Mouse (Mus musculus): ENCODE measurements around the gene Cpt1c. TPM values are rescaled to one million over a fixed set of nuclear protein-coding genes. Genes with fewer than 3 reads are reported as not detected.
"Not testable (repeated sequence)": the region's sequence is repeated elsewhere in the genome, so short reads cannot be mapped to it uniquely, and the experiment has no call there.

The Cpt1c gene
- polyA plus RNA-seq (2015; fragmentation: Nextera tagmentation; extraction: Ambion mirVana), result 9.0 and 12.2 TPM in 2 replicates

DNA sequence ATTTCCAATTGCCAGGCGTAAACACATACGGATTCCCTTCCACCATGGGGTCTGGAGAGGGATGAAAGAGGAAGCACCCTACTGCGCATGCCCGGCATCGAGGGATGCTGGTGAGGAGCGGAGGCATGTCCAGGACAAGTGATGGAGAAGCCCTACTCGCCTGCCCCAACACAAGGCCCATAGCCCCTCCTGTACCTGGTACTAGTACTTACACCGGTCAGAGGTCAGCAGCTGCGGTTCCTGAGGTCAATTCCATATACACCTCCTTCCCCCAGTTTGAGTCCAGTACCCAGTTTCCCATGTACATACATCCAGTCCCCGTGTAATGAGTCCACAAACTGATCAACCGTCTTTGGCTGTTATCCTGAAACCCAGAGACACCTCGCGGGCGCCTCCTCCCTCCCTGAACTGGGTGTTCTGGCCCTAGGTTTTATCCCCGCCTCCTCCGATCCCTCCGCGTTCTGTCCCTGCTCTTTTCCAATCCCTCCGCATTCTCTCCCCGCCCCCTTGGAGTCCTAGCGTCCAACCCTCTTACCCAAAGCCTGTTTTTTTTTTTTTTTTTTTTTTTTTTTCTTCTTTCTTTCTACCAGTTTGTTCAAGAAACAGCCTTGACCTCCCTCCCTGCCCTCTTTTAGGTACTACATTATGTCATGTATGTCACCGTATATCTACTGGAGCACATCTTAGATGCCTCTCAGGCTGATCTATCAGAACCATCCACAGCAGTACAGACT, at the start of gene Cpt1c:
Cpt1c (minus strand) TSS at position 469 of the 734 bp plus-strand sequence.
- WGBS, result 3% methylated on average over 22 of the region's 22 CpGs
- Histone ChIP-seq H3K36me3 (peaks cover 36% of the 10 kb centered on the region), H3K4me1 (replicated peaks) (peaks cover 20% of the 10 kb centered on the region), H3K9me3 (replicated peaks) (no peaks in the 10 kb centered on the region), H3K27ac (peak within 1 kb of the TSS; percentile 57), H3K4me2 (peak within 1 kb of the TSS; percentile 71), H3K9ac (peak within 1 kb of the TSS; percentile 43), H3K4me3 (peak within 1 kb of the TSS; percentile 54), H3K27me3 (no peaks in the 10 kb centered on the region)
- 0 out of 2 replicates have a peak, but pooled peaks have one; percentile 10 for ATAC-seq (replicated peaks; ENCODE audit: insufficient number of reproducible peaks, insufficient read depth, low FRiP score, low read depth)

DNA sequence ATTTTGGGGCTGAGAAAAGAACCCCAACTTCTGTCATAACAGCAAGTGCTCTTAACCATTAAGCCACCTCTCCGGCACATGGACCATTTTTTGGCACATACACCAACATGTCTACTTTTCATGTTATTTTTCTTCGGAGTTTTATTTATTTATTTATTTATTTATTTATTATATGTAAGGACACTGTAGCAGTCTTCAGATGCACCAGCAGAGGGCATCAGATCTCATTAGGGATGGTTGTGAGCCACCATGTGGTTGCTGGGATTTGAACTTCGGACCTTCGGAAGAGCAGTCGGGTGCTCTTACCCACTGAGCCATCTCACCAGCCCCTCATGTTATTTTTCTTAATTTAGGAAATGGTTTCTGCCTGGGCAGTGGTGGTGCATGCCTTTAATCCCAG, 49.1 kb upstream of the Cpt1c start:
- H3K4me1 ChIP-seq (replicated peaks), result peaks cover 14% of the 10 kb centered on the region
- not testable (repeated sequence) for ATAC-seq (replicated peaks; ENCODE audit: insufficient number of reproducible peaks, insufficient read depth, low FRiP score, low read depth); H3K4me3 ChIP-seq; H3K9ac ChIP-seq; H3K9me3 ChIP-seq (replicated peaks); H3K27ac ChIP-seq; H3K4me2 ChIP-seq; H3K27me3 ChIP-seq
- WGBS, result 75% methylated on average over 5 of the region's 5 CpGs
- H3K36me3 ChIP-seq, result peaks cover 29% of the 10 kb centered on the region

DNA sequence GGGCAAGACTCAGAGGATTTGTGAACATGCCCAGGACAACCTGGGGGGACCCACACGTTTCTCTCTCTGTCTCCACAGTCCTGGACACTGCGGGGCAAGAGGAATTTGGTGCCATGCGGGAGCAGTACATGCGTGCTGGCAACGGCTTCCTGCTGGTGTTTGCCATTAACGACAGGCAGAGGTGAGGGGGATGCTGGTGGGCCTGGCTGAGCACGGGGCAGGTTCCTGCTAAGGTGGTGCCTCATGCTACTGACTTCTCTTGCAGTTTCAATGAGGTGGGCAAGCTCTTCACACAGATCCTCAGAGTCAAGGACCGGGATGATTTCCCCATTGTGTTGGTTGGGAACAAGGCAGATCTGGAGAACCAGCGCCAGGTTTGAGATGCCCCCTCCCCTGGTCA, 45.6 kb upstream of the Cpt1c start:
- H3K9ac ChIP-seq, result no peak overlapping the region
- no peaks in the 10 kb centered on the region for H3K27me3 ChIP-seq
- 0 out of 2 replicates have a peak, but pooled peaks cover 9% of the 10 kb centered on the region for H3K36me3 ChIP-seq
- WGBS, result 77% methylated on average over 9 of the region's 9 CpGs
- no peak overlapping the region for H3K27ac ChIP-seq
- H3K4me3 ChIP-seq, result no peak overlapping the region
- H3K9me3 ChIP-seq (replicated peaks), result no peaks in the 10 kb centered on the region
- H3K4me2 ChIP-seq, result no peak overlapping the region; the same call in 1 of the 2 replicates
- no peak for ATAC-seq (replicated peaks; ENCODE audit: insufficient number of reproducible peaks, insufficient read depth, low FRiP score, low read depth)
- peaks cover 20% of the 10 kb centered on the region for H3K4me1 ChIP-seq (replicated peaks)

DNA sequence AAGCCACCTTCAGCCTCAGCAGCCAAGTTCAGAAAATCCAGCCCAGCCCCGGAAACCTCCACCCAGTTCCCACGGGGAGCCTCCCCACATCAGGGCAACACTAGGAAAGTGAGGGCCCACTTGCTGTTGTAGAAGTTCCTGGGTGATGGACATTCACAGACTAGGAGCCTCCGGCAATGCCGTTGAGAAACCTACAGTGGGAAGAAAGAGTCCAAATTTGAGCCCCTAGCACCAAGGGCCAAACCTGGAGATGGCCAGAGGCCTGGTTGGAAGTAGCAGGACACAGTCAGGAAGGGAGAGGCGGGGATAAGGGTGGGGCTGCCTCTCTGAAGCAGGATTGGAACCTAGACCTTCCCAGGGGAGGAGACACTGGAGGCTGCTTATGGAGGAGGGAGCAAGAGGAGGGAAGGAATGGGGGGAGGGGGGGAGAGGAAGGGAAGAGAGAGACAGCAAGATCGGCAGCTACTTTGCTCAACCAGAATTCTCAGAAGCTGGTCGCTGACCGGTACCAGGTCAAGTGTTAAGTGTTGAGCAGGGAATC, 44.5 kb upstream of the Cpt1c start:
- Histone ChIP-seq H3K4me2 (peak overlapping the region; percentile 69), H3K4me1 (replicated peaks) (peaks cover 30% of the 10 kb centered on the region), H3K9ac (peak overlapping the region; percentile 76; the same call in 1 of the 2 replicates), H3K27me3 (no peaks in the 10 kb centered on the region), H3K9me3 (replicated peaks) (no peaks in the 10 kb centered on the region), H3K4me3 (peak overlapping the region; percentile 94), H3K27ac (peak overlapping the region; percentile 100), H3K36me3 (0 out of 2 replicates have a peak, but pooled peaks cover 9% of the 10 kb centered on the region)
- WGBS, result 23% methylated on average over 8 of the region's 8 CpGs
- no peak for ATAC-seq (replicated peaks; ENCODE audit: insufficient number of reproducible peaks, insufficient read depth, low FRiP score, low read depth)

DNA sequence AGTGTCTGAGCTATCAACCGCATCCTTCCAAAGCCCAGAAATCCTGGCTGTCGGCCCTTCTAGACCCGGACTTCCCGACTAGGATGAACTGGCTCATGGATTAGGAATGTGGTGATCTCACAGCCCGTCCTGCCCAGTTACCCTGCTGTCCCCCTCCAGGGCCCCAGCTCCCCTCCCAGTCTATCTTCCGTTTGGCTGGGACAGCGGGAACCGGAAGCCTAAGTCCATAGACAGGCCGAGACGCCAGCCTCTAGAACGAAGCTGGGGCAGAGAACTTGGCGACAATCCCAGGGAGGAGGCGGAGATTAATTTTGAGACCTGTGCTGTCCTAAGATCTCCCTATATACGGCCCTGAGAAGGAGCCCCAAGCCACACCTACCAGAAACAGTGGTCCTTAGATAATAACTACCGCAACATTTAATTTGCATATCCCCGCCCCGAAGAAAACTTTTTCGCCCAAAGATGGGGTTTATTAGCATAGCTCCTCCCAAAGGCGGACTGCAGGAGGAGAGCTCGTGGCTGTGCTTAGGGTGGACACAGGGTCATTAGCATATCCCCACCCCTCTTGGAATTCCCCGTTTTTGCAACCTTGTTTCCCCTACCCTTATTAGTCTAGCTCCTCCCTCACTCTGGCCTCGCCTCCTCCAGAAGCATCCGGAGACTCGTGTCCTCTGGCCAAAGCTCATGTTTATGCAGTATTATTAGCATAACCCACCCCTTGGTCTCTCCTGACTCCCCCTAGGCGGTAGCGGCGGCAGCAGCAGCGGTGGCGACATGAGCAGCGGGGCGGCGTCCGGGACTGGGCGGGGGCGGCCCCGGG, 42.8 kb upstream of the Cpt1c start, which contains the start of gene Rras:
Rras (plus strand) TSS at position 720 of the 820 bp plus-strand sequence.
- Histone ChIP-seq H3K9ac (peak within 1 kb of the TSS; percentile 76), H3K27ac (peak within 1 kb of the TSS; percentile 100), H3K4me1 (replicated peaks) (peaks cover 33% of the 10 kb centered on the region), H3K27me3 (no peaks in the 10 kb centered on the region), H3K36me3 (peaks cover 15% of the 10 kb centered on the region), H3K4me2 (peak within 1 kb of the TSS; percentile 80), H3K4me3 (peak within 1 kb of the TSS; percentile 94), H3K9me3 (replicated peaks) (no peaks in the 10 kb centered on the region)
- peak; percentile 89 for ATAC-seq (replicated peaks; ENCODE audit: insufficient number of reproducible peaks, insufficient read depth, low FRiP score, low read depth)
- under 1% methylated on average over 36 of the region's 36 CpGs for WGBS

DNA sequence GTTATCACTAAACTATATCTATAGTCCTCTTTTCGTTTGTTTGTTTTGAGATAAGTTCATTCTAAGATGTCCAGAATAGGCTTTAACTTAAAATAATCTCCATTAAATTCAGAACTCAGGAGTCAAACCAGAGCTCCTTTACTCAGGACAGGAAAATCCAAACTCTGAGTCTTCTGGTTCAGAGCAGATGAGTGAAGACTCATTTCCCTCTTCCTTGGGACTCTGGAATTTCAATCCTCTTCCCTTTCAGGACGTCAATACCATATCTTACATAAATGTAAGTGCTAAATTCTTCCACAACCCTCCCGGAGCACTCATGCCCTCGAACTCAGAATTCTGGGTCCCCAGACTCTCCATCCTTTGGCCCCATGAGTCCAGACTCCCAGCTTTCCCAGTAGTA, 42.1 kb upstream of the Cpt1c start:
- H3K9ac ChIP-seq, result peak overlapping the region; percentile 65
- H3K36me3 ChIP-seq, result peaks cover 22% of the 10 kb centered on the region
- WGBS, result 1% methylated on average over 4 of the region's 4 CpGs
- H3K4me1 ChIP-seq (replicated peaks), result peaks cover 33% of the 10 kb centered on the region
- peak overlapping the region; percentile 94 for H3K4me3 ChIP-seq
- H3K27me3 ChIP-seq, result no peaks in the 10 kb centered on the region
- no peaks in the 10 kb centered on the region for H3K9me3 ChIP-seq (replicated peaks)
- ATAC-seq (replicated peaks; ENCODE audit: insufficient number of reproducible peaks, insufficient read depth, low FRiP score, low read depth), result no peak
- peak overlapping the region; percentile 100 for H3K27ac ChIP-seq
- peak overlapping the region; percentile 80 for H3K4me2 ChIP-seq

DNA sequence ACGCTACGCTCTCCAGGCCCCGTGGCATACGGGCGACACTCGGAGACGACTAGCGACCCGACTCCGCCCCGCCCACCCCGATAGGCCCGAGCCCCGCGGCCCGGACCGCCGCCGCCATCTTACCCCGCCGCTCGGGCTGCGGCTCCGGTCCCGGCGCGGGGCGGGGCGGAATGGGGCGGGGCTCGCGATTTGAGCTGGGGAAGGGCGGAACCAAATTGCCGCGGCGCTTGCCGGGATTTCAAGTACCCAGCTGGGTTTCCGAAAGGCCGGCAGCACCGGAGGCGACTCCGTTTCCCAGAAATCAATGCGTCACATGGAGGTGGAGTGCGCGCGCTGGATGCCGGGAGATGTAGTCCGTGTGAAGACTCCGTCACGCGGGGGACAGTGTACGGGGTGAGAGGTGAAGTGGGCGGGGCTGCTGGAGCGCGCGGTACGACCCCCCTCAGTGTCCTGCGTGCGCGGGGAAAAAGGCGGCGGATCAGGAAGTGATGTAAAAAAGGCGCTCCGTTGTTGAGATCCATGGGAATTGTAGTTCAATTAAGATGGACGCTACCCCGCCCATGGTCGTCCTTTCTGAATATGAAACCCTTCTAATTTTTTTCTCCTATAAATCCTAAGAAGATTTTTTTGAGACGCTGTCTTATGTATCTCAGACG, 41.4 kb upstream of the Cpt1c start, which contains the start of gene Scaf1:
Scaf1 (minus strand) TSS at position 407 of the 656 bp plus-strand sequence.
- under 1% methylated on average over 69 of the region's 69 CpGs for WGBS
- Histone ChIP-seq H3K36me3 (peaks cover 25% of the 10 kb centered on the region), H3K27me3 (no peaks in the 10 kb centered on the region), H3K4me1 (replicated peaks) (peaks cover 33% of the 10 kb centered on the region), H3K4me3 (peak within 1 kb of the TSS; percentile 94), H3K27ac (peak within 1 kb of the TSS; percentile 100), H3K9ac (peak within 1 kb of the TSS; percentile 98), H3K9me3 (replicated peaks) (no peaks in the 10 kb centered on the region), H3K4me2 (peak within 1 kb of the TSS; percentile 80)
- ATAC-seq (replicated peaks; ENCODE audit: insufficient number of reproducible peaks, insufficient read depth, low FRiP score, low read depth), result peak; percentile 84

DNA sequence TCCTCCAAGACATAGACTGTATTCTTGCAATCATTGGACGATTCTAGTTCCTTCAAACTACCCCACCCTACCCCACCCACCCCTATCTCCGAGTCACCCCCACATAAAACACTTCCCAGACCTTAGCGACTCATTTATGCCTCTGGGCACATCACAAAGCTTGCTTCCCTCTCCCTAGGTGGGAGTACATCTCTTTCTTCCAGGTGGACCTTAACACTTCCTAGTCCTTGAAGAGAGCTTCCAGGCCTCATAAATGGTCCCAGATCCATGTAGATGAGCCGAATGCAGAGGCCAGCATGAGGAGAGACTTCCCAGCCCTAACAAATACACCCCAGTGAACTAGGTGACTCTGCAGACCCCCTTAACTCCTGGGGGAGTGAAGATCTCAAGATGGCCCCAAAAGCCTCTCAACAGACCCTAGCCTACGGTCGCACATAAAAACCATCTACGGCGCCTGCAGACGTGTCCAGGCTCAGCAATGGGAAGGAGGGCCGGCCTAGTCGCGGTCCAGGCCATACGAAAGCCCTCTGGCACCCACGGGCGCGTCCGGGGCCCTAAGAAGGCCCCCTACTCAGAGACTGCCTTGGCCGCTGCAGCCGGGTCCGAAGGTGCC, 40.8 kb upstream of the Cpt1c start:
- no peak for ATAC-seq (replicated peaks; ENCODE audit: insufficient number of reproducible peaks, insufficient read depth, low FRiP score, low read depth)
- no peaks in the 10 kb centered on the region for H3K27me3 ChIP-seq
- peak overlapping the region; percentile 94 for H3K4me3 ChIP-seq
- peak overlapping the region; percentile 98 for H3K9ac ChIP-seq
- peaks cover 33% of the 10 kb centered on the region for H3K4me1 ChIP-seq (replicated peaks)
- H3K9me3 ChIP-seq (replicated peaks), result no peaks in the 10 kb centered on the region
- H3K36me3 ChIP-seq, result peaks cover 23% of the 10 kb centered on the region
- whole genome bisulfite sequencing, result under 1% methylated on average over 20 of the region's 20 CpGs
- peak overlapping the region; percentile 80 for H3K4me2 ChIP-seq
- H3K27ac ChIP-seq, result peak overlapping the region; percentile 100

DNA sequence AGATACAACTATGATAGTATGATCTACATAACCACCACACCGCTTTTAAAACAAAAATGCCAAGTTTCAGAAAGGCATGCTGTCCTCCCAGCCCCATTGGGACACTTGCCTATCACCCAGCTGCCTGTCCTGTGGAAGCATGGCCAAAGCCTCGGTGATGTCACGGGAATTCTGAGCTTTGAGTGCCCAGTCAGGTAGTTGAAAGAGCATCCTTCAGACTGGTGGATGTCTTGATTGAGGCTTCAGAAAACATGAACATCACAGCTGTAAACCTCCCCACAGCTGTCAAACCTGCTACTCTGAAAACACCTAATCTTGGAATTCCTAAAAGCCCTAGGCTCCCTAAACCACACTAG, 39.4 kb upstream of the Cpt1c start:
- no peak for ATAC-seq (replicated peaks; ENCODE audit: insufficient number of reproducible peaks, insufficient read depth, low FRiP score, low read depth)
- H3K4me3 ChIP-seq, result no peak overlapping the region
- H3K27ac ChIP-seq, result no peak overlapping the region
- WGBS, result 89% methylated on average over 3 of the region's 3 CpGs
- no peaks in the 10 kb centered on the region for H3K27me3 ChIP-seq
- H3K9ac ChIP-seq, result 0 out of 2 replicates have a peak overlapping the region, but pooled peaks have one; percentile 23
- peaks cover 22% of the 10 kb centered on the region for H3K4me1 ChIP-seq (replicated peaks)
- H3K4me2 ChIP-seq, result no peak overlapping the region; the same call in 1 of the 2 replicates
- peaks cover 37% of the 10 kb centered on the region for H3K36me3 ChIP-seq
- H3K9me3 ChIP-seq (replicated peaks), result no peaks in the 10 kb centered on the region

DNA sequence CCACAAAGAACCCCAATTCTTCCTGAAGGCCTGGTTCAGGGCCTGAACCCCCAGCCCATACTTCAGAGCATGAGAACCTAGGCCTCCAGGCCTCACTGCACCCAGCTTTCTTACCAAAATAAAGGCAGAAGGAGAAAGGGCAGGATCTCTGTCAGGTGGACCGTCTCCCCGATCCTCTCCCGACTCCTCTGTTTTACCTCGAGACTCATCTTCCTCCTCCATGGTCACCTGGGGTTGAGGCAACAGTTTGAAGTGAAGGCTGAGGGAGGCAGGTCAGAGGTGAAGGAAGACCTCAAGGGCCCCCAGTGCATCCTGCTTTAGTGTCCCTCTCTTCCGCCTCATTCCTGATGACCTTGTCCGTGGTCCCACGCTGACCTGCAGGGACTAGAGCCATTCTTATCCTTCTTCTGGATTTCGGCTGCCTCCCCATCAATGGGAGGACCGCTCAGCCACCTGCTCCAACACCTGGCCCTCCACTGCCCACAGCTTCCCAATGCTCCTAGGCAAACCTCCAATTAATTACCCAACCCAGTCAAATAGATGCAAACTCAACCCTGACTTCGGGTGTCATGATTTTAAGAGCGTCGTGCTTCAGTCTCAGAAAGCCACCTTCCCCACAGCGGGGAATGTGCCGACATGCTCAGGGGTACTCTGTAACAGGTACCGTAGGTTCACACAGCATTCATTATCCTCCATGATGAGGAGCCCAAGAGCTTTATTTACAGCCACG, 38.9 kb upstream of the Cpt1c start:
- peaks cover 42% of the 10 kb centered on the region for H3K36me3 ChIP-seq
- peaks cover 17% of the 10 kb centered on the region for H3K4me1 ChIP-seq (replicated peaks)
- no peak overlapping the region for H3K4me3 ChIP-seq
- H3K4me2 ChIP-seq, result no peak overlapping the region
- ATAC-seq (replicated peaks; ENCODE audit: insufficient number of reproducible peaks, insufficient read depth, low FRiP score, low read depth), result no peak
- H3K27me3 ChIP-seq, result no peaks in the 10 kb centered on the region
- no peak overlapping the region for H3K27ac ChIP-seq
- no peaks in the 10 kb centered on the region for H3K9me3 ChIP-seq (replicated peaks)
- 93% methylated on average over 16 of the region's 16 CpGs for WGBS
- no peak overlapping the region for H3K9ac ChIP-seq

Data from heart, embryonic 15.5 days (tissue).